Mouse (Mus musculus) heart, embryonic 14.5 days (tissue): ENCODE results near the gene Krtap19-4. TPM values are rescaled to one million over a fixed set of nuclear protein-coding genes. Genes with fewer than 3 reads are reported as not detected.

Experiments used
- ATAC-seq: fragments of 200-750 bp; cut with Nextera tagmentation; 2 replicates; pipeline ENCODE4 v1.8.0; 2017; ENCODE audit warnings: low read depth, moderate TSS enrichment; ENCODE audit not compliant: insufficient number of reproducible peaks, insufficient read depth, low FRiP score
- H3K27ac ChIP-seq, 2 experiments: fragments of 200-500 bp in 1 of 2; fragments of 300-500 bp in 1 of 2; sonication (generic) in 1 of 2; replicated peaks in 1 of 2; 2 replicates each; pipeline ENCODE4 v1.5.1; 2012 to 2014; ENCODE audit warnings: low read depth in 2 of 2, low read length in 2 of 2, control low read depth in 1 of 2, mild to moderate bottlenecking in 1 of 2, mixed read lengths in 1 of 2; ENCODE audit not compliant: control insufficient read depth in 1 of 2, insufficient read depth in 1 of 2
- H3K27me3 ChIP-seq: fragments of 300-500 bp; sonication (generic); 2 replicates; pipeline ENCODE4 v1.6.1; 2014; ENCODE audit warnings: mild to moderate bottlenecking, low read length, control low read depth; ENCODE audit not compliant: control insufficient read depth, insufficient read depth
- H3K36me3 ChIP-seq: fragments of 300-500 bp; sonication (generic); 2 replicates; pipeline ENCODE4 v1.6.1; 2014; ENCODE audit warnings: mild to moderate bottlenecking, control low read depth, low read length, mixed read lengths; ENCODE audit not compliant: control insufficient read depth, insufficient read depth
- H3K4me1 ChIP-seq, 2 experiments: fragments of 200-500 bp in 1 of 2; fragments of 300-500 bp in 1 of 2; sonication (generic) in 1 of 2; 2 replicates each; pipeline ENCODE4 v1.6.1; 2012 to 2014; ENCODE audit warnings: low read length in 2 of 2, control low read depth in 1 of 2, mixed read lengths in 1 of 2; ENCODE audit not compliant: control insufficient read depth in 2 of 2, insufficient read depth in 2 of 2
- H3K4me2 ChIP-seq: fragments of 300-500 bp; sonication (generic); 2 replicates; pipeline ENCODE4 v1.6.1; 2014; ENCODE audit warnings: mild to moderate bottlenecking, low read length
- H3K4me3 ChIP-seq, 2 experiments: fragments of 200-500 bp in 1 of 2; fragments of 300-500 bp in 1 of 2; sonication (generic) in 1 of 2; 2 replicates each; pipeline ENCODE4 v1.5.1; 2012 to 2014; ENCODE audit warnings: low read length in 2 of 2, mild to moderate bottlenecking in 2 of 2, control low read depth in 1 of 2, low read depth in 1 of 2, moderate library complexity in 1 of 2; ENCODE audit not compliant: control insufficient read depth in 1 of 2, insufficient read depth in 1 of 2
- H3K9ac ChIP-seq: fragments of 300-500 bp; sonication (generic); 2 replicates; pipeline ENCODE4 v1.6.1; 2014; ENCODE audit warnings: mild to moderate bottlenecking, low read length
- H3K9me3 ChIP-seq: fragments of 300-500 bp; sonication (generic); 2 replicates; pipeline ENCODE4 v1.6.1; 2016; ENCODE audit warnings: low read length, control low read depth; ENCODE audit not compliant: control insufficient read depth
- WGBS: fragments of 180-500 bp; shearing (Covaris S2); extraction: QIAGEN DNeasy Blood & Tissue Kit; methylation state at CpG from one replicate; pipeline ENCODE4 v1.1.7; 2014; 5-methylcytosine and 5-hydroxymethylcytosine counted together
- polyA plus RNA-seq: library from polyadenylated mRNA; unstranded; fragments of >200 nt; fragmentation: Nextera tagmentation; extraction: Ambion mirVana; gene quantifications from 2 replicates; pipeline ENCODE4 v1.2.1, GENCODE M21; 2014

Krtap19-4 gene
- polyA plus RNA-seq, 1 experiment from 2014 or later, result not detected

- H3K36me3 ChIP-seq, result no peaks in the 10 kb centered on the region
- H3K27me3 ChIP-seq, result no peaks in the 10 kb centered on the region
- no peak overlapping the region for H3K27ac ChIP-seq
- WGBS, result 9% methylated on average over 5 of the region's 5 CpGs
- ATAC-seq, result no peak
- no peaks in the 10 kb centered on the region for H3K9me3 ChIP-seq
- H3K9ac ChIP-seq, result no peak overlapping the region
- no peak overlapping the region for H3K4me3 ChIP-seq
- no peaks in the 10 kb centered on the region for H3K4me1 ChIP-seq
- H3K4me2 ChIP-seq, result no peak overlapping the region
These were observed 33.4 kb downstream of the Krtap19-4 start for GRCm38 (mm10) chr16:88851450-88851849.

- Histone ChIP-seq H3K27ac (no peak overlapping the region), H3K4me3 (no peak overlapping the region), H3K9ac (no peak overlapping the region), H3K36me3 (no peaks in the 10 kb centered on the region), H3K9me3 (no peaks in the 10 kb centered on the region), H3K27me3 (no peaks in the 10 kb centered on the region), H3K4me2 (no peak overlapping the region), H3K4me1 (no peaks in the 10 kb centered on the region)
- ATAC-seq, result no peak
- 77% methylated on average over 4 of the region's 4 CpGs for WGBS
These were observed 36.3 kb downstream of the Krtap19-4 start for GRCm38 (mm10) chr16:88848558-88848957.

- Histone ChIP-seq H3K27ac (no peak overlapping the region), H3K27me3 (no peaks in the 10 kb centered on the region), H3K4me1 (no peaks in the 10 kb centered on the region), H3K4me3 (no peak overlapping the region), H3K4me2 (no peak overlapping the region), H3K9ac (no peak overlapping the region), H3K36me3 (no peaks in the 10 kb centered on the region), H3K9me3 (no peaks in the 10 kb centered on the region)
- 92% methylated on average over 1 of the region's 1 CpGs for WGBS
- ATAC-seq, result no peak
These were observed 37.5 kb downstream of the Krtap19-4 start for GRCm38 (mm10) chr16:88847363-88847762.

Other genes starting within 250 kb of the Krtap19-4 start
- not detected in 2 replicates for gene Krtap26-1, start 237.3 kb downstream of the Krtap19-4 start, polyA plus RNA-seq
- not detected in 2 replicates for gene Krtap27-1, start 213.4 kb downstream of the Krtap19-4 start, polyA plus RNA-seq
- not detected in 2 replicates for gene 2310061N02Rik, start 177.1 kb downstream of the Krtap19-4 start, polyA plus RNA-seq
- not detected in 2 replicates for gene Krtap13-1, start 156.2 kb downstream of the Krtap19-4 start, polyA plus RNA-seq
- not detected in 2 replicates for gene Krtap13, start 133.5 kb downstream of the Krtap19-4 start, polyA plus RNA-seq
- gene 2310034C09Rik, start 126.2 kb downstream of the Krtap19-4 start, polyA plus RNA-seq, result not detected in 2 replicates
- gene 2310057N15Rik, start 110.9 kb downstream of the Krtap19-4 start, polyA plus RNA-seq, result not detected in 2 replicates
- not detected in 2 replicates for gene Gm5965, start 107.2 kb downstream of the Krtap19-4 start, polyA plus RNA-seq
- not detected in 2 replicates for gene Gm20741, start 72.9 kb downstream of the Krtap19-4 start, polyA plus RNA-seq
- gene Krtap15, start 64.9 kb downstream of the Krtap19-4 start, polyA plus RNA-seq, result not detected in 2 replicates
- gene Krtap14, start 58.9 kb downstream of the Krtap19-4 start, polyA plus RNA-seq, result not detected in 2 replicates
- not detected in 2 replicates for gene Krtap19-1, start 15.7 kb downstream of the Krtap19-4 start, polyA plus RNA-seq
- gene Krtap19-2, start 10.8 kb downstream of the Krtap19-4 start, polyA plus RNA-seq, result not detected in 2 replicates
- gene Krtap19-3, start 7.1 kb downstream of the Krtap19-4 start, polyA plus RNA-seq, result not detected in 2 replicates
- gene Krtap19-5, start 11.4 kb upstream of the Krtap19-4 start, polyA plus RNA-seq, result not detected in 2 replicates
- gene Krtap19-9b, start 47.2 kb upstream of the Krtap19-4 start, polyA plus RNA-seq, result not detected in 2 replicates
- not detected in 2 replicates for gene Krtap16-3, start 77.8 kb upstream of the Krtap19-4 start, polyA plus RNA-seq
- gene Krtap22-2, start 125.7 kb upstream of the Krtap19-4 start, polyA plus RNA-seq, result not detected in 2 replicates
- not detected in 2 replicates for gene Gm10229, start 130.2 kb upstream of the Krtap19-4 start, polyA plus RNA-seq
- gene Krtap6-1, start 146.6 kb upstream of the Krtap19-4 start, polyA plus RNA-seq, result not detected in 2 replicates
- not detected in 2 replicates for gene Gm10228, start 156.4 kb upstream of the Krtap19-4 start, polyA plus RNA-seq
- gene Krtap6-5, start 162.8 kb upstream of the Krtap19-4 start, polyA plus RNA-seq, result not detected in 2 replicates
- not detected in 2 replicates for gene 1110025L11Rik, start 178.9 kb upstream of the Krtap19-4 start, polyA plus RNA-seq
- gene Krtap6-3, start 198.9 kb upstream of the Krtap19-4 start, polyA plus RNA-seq, result not detected in 2 replicates